Mouse (Mus musculus): ENCODE measurements around the gene Pakap.

GRCm38 (mm10) chr4:57704575-57704974 lies 136.6 kb downstream of the Pakap start:
- TF ChIP-seq POLR2A (IDR thresholded peaks at IDR 0.05; ENCODE audit: borderline replicate concordance, low read depth, low read length) (no peak), CTCF (IDR thresholded peaks at IDR 0.05; ENCODE audit: low read depth, low read length) (no peak)

Measured in bone marrow macrophage, adult 2 months (primary cell).